Mouse (Mus musculus) 416B (cell line): ENCODE results near the gene Prkd2.

ENCODE experiments used
- DNase-seq: peaks from one replicate; pipeline ENCODE4 v3.0.0; 2011; ENCODE audit warnings: low read depth

Prkd2 gene

GRCm38 (mm10) chr7:16826571-16826970 is 16.1 kb upstream of the Prkd2 start:
- DNase-seq, result peak; percentile 57

GRCm38 (mm10) chr7:16827274-16827673 is 15.4 kb upstream of the Prkd2 start:
- DNase-seq, result peak; percentile 81

GRCm38 (mm10) chr7:16830449-16830848 is 12.3 kb upstream of the Prkd2 start:
- DNase-seq, result no peak

DNA sequence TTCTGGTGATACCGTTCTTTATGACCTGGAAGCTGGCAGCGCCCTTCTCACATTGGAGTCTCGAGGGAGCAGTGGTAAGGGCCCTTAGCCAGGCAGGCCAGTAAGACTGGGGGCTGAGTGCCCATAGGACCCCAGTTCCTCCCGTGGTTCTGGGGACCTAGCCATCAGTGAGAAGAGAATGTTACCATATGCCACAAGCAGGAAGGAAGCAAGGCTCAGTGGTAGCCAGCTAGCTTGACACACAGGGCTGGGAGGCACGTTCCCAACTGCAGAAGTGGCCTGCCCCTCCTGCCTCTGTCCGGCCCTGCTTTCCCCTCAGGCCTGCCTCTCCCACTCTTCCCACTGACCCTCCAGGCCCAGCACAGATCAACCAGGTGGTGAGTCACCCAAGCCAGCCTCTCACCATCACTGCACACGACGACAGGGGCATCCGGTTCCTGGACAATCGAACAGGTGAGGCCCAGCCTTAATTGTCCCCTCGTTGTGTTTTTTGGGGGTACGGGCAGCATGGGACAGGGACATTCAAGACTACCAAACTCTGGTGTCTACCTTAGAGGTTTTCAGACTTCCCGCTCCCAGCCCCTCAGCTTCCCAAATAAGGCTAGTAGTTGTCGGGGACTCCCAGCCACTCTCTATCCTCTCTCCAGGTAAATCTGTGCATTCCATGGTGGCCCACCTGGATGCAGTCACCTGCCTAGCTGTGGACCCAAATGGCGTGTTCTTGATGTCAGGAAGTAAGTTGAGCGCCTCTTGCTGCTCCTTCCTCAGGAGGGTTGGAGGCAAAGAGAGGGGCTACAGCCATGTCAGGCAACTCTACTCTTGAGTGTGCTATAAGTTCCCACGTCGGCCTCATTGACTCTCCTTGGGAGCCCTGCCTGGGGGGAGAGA is 4.5 kb upstream of the Prkd2 start:
- DNase-seq, result no peak

DNA sequence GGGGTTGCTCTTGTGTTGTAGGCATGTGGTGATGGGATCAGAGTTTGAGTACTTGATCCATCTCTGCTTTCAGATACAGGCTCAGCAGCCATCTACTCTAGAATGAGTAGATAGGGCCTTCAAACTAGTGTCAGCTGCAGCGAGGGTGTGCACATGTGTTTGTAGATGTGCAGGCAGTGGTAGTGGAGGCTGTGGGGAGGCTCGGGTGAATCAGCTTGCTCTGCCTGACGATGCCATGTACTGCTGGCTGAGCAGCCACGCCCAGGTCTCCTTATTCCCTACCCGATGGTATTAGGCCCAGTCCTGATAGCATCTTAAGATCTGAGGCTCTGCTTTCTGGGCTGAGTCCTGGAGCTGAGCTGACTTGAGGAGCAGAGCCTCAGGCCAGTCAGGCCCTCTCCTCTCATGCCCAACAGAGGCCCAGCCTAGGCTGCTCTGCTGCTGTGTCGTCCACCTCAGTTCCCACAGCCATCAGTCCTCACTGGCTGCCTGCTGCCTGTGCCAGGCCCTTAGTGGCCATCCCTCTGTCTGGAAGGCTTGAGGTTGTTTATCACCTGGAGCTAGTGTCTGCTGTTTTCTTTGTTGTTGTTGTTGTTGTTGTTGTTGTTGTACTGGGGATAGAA is 3.8 kb upstream of the Prkd2 start:
- no peak for DNase-seq

DNA sequence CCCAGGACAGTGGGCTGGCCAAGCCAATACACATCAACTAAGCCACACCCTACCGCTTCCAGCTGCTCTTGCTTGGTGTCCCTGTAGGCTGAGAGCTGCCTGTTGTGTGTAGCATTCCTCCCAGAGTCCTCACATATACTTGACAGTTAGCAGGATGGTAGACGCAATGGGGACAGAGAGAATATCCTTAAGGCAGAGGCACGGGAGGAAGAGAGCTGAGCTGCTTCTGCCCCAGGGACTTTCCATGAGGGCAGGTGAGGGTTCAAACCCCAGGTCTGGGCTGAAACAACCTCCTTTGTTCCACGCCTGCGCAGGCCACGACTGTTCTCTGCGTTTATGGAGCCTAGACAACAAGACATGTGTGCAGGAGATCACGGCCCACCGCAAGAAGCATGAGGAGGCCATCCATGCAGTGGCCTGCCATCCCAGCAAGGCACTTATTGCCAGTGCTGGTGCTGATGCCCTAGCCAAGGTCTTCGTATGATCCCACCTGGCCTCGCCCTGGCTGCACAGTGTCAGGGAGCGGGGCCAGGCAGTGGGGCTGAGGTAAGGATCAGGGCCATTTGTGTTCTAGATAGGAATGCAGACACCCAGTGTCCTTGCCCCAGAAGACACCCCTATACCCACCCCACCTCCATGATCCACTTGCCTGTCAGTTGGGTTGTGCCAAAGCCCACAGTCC is 3.1 kb upstream of the Prkd2 start:
- no peak for DNase-seq

GRCm38 (mm10) chr7:16840109-16840491 is 2.6 kb upstream of the Prkd2 start:
- DNase-seq, result no peak

GRCm38 (mm10) chr7:16841078-16841477 is 1.6 kb upstream of the Prkd2 start:
- no peak for DNase-seq

DNA sequence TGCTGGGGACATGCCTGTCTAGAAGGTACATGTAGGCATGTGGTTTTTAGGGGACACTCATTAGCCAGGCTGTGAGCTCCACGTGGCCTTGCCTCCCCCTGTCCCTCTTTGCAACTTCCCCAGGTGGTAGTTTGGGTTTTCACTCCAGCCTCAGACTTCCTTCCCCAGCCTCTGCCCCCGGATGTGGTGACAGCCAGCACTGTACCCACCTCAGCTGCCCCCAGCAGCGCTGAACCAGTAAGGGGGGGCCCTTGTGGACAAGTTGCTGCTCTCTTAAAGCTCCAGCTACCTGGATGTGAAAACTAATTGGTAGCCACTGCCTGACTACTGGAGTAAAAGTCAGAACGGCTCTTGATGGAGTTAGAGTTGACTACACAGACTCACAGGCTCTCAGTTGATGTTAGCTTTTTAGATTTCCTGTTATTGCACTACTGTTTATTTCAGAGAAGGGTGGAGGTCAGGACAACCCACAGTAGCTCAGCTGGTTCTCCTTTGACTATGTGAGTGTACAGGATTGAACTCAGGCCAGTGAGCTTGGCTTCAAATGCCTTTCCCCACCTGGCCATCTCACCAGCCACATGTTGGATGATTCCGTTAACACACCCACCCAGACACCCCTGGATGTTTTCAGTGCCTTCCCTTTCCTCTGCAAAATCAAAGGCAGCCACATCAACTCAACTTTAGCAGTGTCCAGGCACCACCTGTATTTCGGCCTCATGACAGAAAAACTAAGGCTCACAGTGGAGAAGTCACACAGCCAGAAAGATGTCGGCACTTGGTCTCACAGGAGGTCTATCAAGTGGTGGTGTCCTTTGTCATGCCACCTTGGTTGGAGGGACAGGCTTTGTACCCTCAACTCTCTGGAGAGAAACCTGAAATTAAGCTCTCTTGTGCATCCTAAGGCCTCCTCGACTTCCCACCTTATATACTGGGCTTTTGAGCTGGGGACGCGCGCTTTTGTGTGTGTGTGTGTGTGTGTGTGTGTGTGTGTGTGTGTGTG is 841 bp upstream of the Prkd2 start:
- DNase-seq, result peak; percentile 94

GRCm38 (mm10) chr7:16843441-16844171 is 904 bp downstream of the Prkd2 start:
- DNase-seq, result peak; percentile 49

- no peak for DNase-seq
These were observed 2.0 kb downstream of the Prkd2 start for GRCm38 (mm10) chr7:16844696-16845071.

- DNase-seq, result peak; percentile 56
These were observed 2.5 kb downstream of the Prkd2 start for GRCm38 (mm10) chr7:16845072-16845819.

DNA sequence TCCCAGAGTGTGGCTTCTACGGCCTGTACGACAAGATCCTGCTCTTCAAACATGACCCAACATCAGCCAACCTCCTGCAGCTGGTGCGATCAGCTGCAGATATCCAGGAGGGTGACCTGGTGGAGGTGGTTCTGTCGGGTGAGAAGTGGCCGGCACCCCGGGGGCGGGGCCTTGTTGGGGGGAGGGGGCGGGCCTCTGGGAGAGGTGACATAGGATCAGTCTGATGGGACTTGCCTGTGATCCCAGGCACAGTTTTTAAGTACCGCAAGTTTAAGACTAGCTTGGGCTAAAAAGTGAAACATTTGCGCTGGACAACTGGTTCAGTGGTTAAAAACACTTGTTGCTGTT is 3.1 kb downstream of the Prkd2 start:
- DNase-seq, result no peak

DNA sequence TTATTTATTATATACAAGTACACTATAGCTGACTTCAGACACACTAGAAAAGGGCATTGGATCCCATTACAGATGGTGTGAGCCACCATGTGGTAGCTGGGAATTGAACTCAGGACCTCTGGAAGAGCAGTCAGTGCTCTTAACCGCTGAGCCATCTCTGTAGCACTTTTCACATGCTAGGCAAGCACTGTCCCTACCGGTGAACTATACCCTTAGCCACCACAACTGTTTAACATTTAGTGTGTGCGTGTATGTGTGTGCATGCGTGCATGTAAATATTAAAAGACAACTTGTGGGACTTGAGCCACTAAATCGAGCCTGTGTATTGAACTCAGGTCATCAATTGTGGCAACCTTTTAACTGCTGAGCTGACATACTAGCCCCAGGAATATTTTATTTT is 4.1 kb downstream of the Prkd2 start:
- DNase-seq, result no peak

GRCm38 (mm10) chr7:16847507-16847906 is 4.8 kb downstream of the Prkd2 start:
- no peak for DNase-seq

DNA sequence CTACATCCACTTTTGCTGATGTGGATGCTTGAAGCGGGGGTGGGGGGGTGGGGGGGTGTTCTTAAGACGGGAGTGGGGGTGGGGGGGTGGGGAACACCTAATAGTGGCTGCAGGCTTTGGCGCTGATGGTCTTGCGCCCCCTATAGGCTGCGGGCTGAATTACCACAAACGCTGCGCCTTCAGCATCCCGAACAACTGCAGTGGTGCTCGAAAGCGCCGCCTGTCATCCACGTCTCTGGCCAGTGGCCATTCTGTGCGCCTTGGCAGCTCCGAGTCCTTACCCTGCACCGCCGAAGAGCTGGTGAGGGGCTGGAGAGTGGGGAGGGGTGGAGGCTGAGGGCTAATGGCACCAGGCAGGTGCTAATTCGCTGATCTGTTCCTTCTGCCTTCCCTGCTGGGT is 5.9 kb downstream of the Prkd2 start:
- no peak for DNase-seq

- DNase-seq, result no peak
These were observed 8.9 kb downstream of the Prkd2 start for GRCm38 (mm10) chr7:16851636-16852035.

- DNase-seq, result no peak
These were observed 10.7 kb downstream of the Prkd2 start for GRCm38 (mm10) chr7:16853302-16853831.

- no peak for DNase-seq
These were observed 15.6 kb downstream of the Prkd2 start for GRCm38 (mm10) chr7:16858336-16858735.
